Mouse (Mus musculus): ENCODE measurements around the gene Dock3.

Gene Dock3

DNA sequence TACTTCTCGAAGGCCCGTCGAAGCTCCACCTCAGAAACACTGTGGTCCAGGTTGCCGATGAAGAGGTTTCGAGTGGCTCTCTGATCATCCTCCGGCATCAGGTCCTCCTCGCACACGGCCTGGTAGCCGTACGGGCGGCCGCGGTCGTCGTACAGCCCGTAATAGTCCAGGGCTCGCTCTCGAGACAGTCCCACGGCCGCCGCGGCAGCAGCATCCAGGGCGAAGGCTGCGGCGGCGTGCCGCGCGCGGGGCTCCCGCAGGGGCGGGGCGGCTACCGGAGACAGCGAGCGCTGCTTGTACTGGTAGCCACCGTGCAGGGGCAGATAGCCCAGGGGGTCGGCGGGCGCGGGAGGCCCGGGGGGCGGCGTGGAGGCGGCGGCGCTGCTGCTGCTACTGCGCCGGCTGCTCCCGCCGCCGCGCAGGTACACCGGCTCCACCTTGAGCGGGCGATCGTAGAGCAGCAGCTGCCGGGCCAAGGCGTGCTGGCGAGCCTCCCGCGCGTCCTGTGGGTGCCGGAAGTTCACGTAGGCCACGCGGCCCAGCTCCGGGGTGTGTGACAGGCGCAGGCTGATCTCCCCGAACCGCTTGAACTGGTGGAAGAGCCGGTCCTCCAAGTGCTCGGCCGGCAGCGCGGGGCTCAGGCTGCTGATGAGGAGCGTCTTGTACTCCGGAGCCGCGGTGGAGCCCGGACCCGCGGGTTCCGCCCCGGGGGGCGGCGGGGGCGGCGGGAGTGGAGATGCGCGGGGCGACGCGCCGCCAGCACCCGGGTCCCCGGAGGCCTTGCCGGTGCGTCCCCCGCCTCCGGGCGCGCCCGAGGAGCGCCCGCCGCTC lies 345.6 kb downstream of the Dock3 start:
- DNase-seq, result peak; percentile 79

DNA sequence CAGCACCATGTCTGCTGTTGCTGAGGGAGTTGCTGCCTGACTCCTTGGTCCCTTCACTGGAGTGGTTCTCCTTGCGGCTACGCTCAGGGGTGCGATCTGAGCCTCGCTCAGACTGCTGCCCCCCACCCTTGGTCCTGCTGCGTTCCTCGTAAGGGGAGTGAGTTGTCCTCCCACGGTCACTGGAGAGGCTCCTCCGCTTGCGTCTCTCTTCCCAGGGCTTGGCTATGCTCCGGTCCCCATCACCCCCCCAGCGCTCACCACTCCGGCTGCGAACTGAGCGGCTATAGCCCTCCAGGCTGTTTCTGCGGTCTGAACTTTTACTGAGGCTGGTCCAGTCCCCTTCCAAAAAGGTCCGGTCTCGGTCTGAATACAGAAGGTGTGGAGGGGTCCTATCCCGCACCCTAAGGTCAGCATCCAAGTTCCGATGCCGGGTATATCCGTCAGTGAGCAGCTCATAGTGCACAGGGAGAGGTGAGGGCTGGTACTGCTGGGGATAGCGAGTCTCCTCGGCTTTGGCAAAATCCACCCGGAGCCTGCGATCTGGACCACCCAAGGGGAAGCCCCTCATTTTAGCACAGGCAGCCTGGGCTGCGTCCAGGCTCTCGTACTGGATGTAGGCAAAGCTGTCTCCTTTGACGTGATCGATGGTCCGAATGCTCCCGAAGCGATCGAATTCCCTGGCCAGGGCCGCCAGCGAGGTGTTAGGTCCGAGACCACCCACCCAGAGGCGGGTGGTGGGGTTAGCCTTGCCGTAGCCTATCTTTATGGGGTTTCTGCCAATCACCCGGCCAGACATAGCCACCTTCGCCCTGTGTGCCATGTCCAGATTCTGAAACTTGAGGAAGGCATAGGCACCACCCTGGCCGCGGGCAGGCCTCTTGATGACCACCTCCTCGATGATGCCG lies 346.5 kb downstream of the Dock3 start:
- DNase-seq, result no peak

- peak; percentile 23 for DNase-seq
Observed at GRCm38 (mm10) chr9:106884306-106884705, 347.4 kb downstream of the Dock3 start.

GRCm38 (mm10) chr9:106883085-106883484 lies 348.6 kb downstream of the Dock3 start:
- DNase-seq, result no peak

DNA sequence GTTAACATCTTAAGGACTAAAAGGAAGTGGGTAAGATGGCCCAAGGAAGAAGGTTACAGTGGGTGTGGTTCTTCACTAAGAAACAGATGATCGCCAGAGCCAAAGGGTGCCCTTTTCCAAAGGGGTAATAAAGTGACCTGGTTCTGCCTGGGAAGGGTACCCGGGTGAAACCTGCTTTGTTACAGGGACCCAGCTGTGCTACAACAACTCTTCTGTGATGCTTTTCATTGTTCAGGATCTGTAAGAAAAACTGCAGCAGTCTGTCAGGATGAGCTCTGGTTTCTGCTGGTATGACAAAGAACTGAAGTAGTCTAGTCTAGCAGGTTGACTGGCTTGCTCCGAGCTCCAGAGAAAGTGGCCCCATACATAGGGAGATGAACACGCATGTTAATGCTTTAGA lies 349.5 kb downstream of the Dock3 start:
- no peak for DNase-seq

DNA sequence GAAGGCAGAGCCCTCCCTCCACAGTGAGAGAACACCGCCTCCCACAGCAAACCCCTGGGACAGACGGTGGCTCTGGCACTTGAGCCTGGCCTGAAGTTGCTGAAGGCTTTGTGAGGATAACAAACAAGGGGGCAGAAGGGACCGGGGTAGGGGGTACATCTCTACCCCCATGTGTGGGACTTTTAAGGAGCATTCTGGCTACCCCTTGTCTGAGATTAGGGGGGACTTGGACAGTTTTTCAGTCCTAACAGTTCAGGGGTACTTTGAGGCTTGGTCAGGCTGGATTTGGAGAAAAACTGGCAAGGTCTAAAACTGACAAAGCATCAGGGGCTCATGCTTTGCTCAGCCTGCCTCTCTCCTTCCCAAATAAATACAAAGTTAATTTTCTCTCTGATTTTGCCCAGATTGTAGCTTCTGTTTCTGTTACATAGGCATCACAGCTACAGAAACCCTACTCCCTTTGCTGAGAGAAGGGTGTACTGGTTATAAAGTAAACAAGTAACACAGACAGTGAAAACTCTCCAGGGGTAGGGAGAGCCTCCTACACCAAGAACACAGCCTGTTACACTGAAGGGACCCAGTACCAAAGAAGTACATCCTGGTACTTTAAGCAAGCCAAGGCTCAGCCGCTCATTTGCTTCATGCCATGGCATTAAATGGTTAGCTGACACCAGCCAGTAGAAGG lies 350.5 kb downstream of the Dock3 start:
- DNase-seq, result no peak

DNA sequence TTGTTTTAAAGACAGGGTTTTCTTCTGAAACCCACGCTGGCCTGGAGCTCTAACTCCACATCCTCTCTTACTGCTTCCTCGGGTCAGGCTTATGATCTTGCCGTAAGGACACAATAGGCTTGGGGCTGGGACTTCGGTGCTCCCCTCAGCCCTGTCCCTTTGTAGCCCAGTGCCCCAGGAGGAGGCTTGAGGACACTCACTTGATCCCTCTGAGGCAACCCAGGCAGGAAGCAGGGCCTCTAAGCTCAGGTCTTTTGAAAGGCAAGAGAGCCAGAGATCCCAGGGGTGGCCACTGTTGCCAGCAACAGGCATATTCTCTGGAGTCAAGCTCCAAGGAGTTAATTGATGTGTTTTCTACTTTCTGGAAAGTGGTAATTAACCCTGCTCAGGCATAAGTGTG lies 352.2 kb downstream of the Dock3 start:
- no peak for DNase-seq

GRCm38 (mm10) chr9:106876666-106877065 lies 355.0 kb downstream of the Dock3 start:
- no peak for DNase-seq

GRCm38 (mm10) chr9:106874216-106874615 lies 357.5 kb downstream of the Dock3 start:
- no peak for DNase-seq

DNA sequence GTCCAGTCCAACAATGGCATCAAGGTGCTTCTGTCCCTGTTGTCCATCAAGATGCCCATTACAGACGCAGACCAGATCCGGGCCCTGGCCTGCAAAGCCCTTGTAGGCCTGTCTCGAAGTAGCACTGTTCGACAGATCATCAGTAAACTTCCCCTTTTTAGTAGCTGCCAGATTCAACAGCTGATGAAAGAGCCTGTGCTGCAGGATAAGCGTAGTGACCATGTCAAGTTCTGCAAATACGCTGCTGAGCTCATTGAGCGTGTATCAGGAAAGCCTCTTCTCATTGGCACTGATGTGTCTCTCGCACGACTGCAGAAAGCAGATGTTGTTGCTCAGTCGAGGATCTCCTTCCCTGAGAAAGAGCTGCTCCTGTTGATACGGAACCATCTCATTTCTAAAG lies 373.7 kb downstream of the Dock3 start:
- DNase-seq, result no peak

DNA sequence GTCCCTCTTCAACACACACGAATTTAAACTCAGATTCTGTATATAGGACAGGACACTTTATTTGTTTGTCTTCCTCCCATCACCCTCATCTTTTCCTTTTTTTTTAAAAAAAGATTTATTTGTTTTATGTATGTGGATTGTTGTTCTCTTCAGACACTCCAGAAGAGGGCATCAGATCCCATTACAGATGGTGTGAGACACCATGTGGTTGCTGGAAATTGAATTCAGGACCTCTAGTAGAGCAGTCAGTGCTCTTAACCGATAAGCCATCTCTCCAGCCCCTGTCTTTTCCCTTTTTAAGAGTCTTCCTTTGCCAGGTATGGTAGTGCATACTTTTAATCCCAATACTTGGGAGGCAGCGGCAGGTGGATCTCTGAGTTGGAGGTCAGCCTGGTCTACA lies 375.0 kb downstream of the Dock3 start:
- no peak for DNase-seq

All from thymus, postnatal 14 days (tissue).